14 mouse cellular contexts compared by ENCODE assay signal in genomic region chr19:23003861-23004260, GRCm38 (mm10).
DNase-seq lines count a peak whose midpoint lies in the region; ATAC-seq and TF ChIP-seq lines count a peak whose summit lies in the region.
"Had no signal": no experiment of that assay in that cellular context is flagged by ENCODE, and none has a peak within 500 bp of the region (broad histone marks: within the 10 kb centered on the region; RNA-seq: fewer than 3 reads in every experiment).

No protein-coding gene starts in this region.

- peak; percentile 9 for DNase-seq in adrenal gland, postnatal 14 days
- no peak for DNase-seq in adrenal gland, postnatal 25 days
- DNase-seq in lung, embryonic 14.5 days = peak; percentile 4
- DNase-seq in lung, postnatal 36 days = no peak
- DNase-seq in layer of hippocampus, adult 11-12 months (ENCODE audit: low spot score) = peak; percentile 67
- DNase-seq in left cerebral cortex, postnatal 14 days (ENCODE audit: low spot score in 2 of 2) = peak; percentile 38 to 58
- no peak for DNase-seq in T-cell, adult 2 months (ENCODE audit: low spot score)
- no peak for DNase-seq in gastrocnemius, postnatal 25 days
- DNase-seq: adrenal gland, postnatal 10 days; cerebellum, adult 11 months; embryo, embryonic 11 days; kidney, adult 9 months; thymus, adult 2 months had no signal

- no peaks in the 10 kb centered on the region for H3K9me3 ChIP-seq in lung, embryonic 14.5 days (ENCODE audit: low read depth, low read length)
- H3K9me3 ChIP-seq: heart, embryonic 10.5 days had no signal

- H3K27ac ChIP-seq in lung, embryonic 14.5 days (ENCODE audit: low read depth) = no peak overlapping the region
- H3K27ac ChIP-seq: heart, embryonic 10.5 days had no signal

- no peak overlapping the region for H3K9ac ChIP-seq in lung, embryonic 14.5 days

- no peak for TF ChIP-seq CTCF in lung, embryonic 14.5 days (IDR thresholded peaks at IDR 0.05; ENCODE audit: low read depth)

- no peaks in the 10 kb centered on the region for H3K27me3 ChIP-seq in lung, embryonic 14.5 days (ENCODE audit: insufficient read depth, low read length)

- no peak overlapping the region for H3K4me3 ChIP-seq in lung, embryonic 14.5 days (ENCODE audit: low read depth, low read length)
- H3K4me3 ChIP-seq: heart, embryonic 10.5 days had no signal

- intact Hi-C loops in left cerebral cortex, postnatal 14 days (cut with DNase I) = loop anchor here (10.0 kb wide), 1 partner anchor 131 kb away; no protein-coding TSS in a partner anchor

- H3K4me1 ChIP-seq in lung, embryonic 14.5 days (ENCODE audit: insufficient read depth) = no peaks in the 10 kb centered on the region
- H3K4me1 ChIP-seq: heart, embryonic 10.5 days had no signal

- no peaks in the 10 kb centered on the region for H3K36me3 ChIP-seq in lung, embryonic 14.5 days (ENCODE audit: insufficient read depth)
- H3K36me3 ChIP-seq: heart, embryonic 10.5 days had no signal

- no peak overlapping the region for H3K4me2 ChIP-seq in lung, embryonic 14.5 days

- ATAC-seq in lung, embryonic 14.5 days (ENCODE audit: insufficient read depth) = no peak

- WGBS in lung, embryonic 14.5 days = 29% methylated on average over 8 of the region's 8 CpGs

Comparison
In these comparisons a context has a peak if more than half of its experiments do, and no peak if none do; other contexts are left out.
1. DNase-seq: peak in adrenal gland, postnatal 14 days (single experiment), lung, embryonic 14.5 days (single experiment), layer of hippocampus, adult 11-12 months (single experiment) and left cerebral cortex, postnatal 14 days (2 of 2); none in adrenal gland, postnatal 25 days (single experiment), lung, postnatal 36 days (single experiment), T-cell, adult 2 months (single experiment) and gastrocnemius, postnatal 25 days (single experiment).